Mouse (Mus musculus): Measurements from ENCODE around the gene Tenm2.

DNA sequence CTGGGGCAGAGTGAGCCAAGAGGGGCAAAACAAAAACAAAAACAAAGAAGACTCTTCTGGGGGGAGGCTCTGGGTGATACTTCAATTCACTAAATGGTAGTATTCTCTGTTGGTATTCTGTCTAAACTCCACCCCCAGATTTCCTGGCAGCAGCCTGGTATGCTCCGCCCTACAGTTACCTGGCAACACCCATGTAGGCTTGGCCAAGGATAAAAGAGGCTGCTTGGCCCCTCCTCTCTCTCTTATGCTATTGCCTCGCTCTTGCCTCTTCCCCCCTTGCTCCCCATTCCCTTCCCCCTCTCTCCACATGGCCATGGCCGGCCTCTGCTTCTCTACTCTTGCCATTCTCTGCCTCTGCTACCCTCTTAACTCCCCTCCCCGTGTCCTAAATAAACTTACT lies 687.6 kb downstream of the Tenm2 start:
- TF ChIP-seq CTCF (IDR thresholded peaks at IDR 0.05; ENCODE audit: control insufficient read depth, insufficient read depth, insufficient replicate concordance, low read depth, low read length) (no peak), POLR2A (IDR thresholded peaks at IDR 0.05; ENCODE audit: control insufficient read depth, low read depth, low read length) (no peak)

Measured in testis, adult 2 months (tissue).